Mouse (Mus musculus) adrenal gland, adult 2 months (tissue): ENCODE measurements around the gene Hadha. TPM values are rescaled to one million over a fixed set of nuclear protein-coding genes. Genes with fewer than 3 reads are reported as not detected.

Experiments
- microRNA-seq, 2 experiments: library from miRNA; unstranded; fragments of <30 nt; microRNA quantifications; one replicate each; pipeline ENCODE4 v1.2.0; 2021
- polyA plus RNA-seq: library from polyadenylated mRNA; depleted of rRNA; stranded (reverse); fragments of >200 nt; gene quantifications from 2 replicates; pipeline ENCODE4 v1.2.3, GENCODE M21; 2012; rRNA removed
- total RNA-seq, 2 experiments: library from RNA; stranded (reverse); gene quantifications; 2 replicates each; pipeline ENCODE4 v1.2.3; 2021

The Hadha gene
- total and polyA plus RNA-seq, 3 experiments: 82.6 to 581 (median 558) TPM

Small RNA genes within 50 kb of the gene (microRNA-seq; reads per million reads assigned to microRNA genes)
- gene Mir1960: 3.1 to 3.3 reads per million in 2 experiments

Other genes starting within 250 kb of the Hadha start
- not detected for gene Il6, start 142.0 kb downstream of the Hadha start, total RNA-seq
- gene Il6, start 142.0 kb downstream of the Hadha start, polyA plus RNA-seq: not detected in 2 replicates
- gene Tyms, start 81.5 kb downstream of the Hadha start, total RNA-seq: 10 to 100 TPM; 15.4 to 19.9 TPM
- gene Tyms, start 81.5 kb downstream of the Hadha start, polyA plus RNA-seq: 17.8 and 17.9 TPM in 2 replicates
- gene Garem2, start 50.0 kb downstream of the Hadha start, total RNA-seq: under 1 TPM in 1 of 2 experiments, not detected in 1; 0.10 TPM
- 0.11 TPM in 1 of 2 replicates, not detected in the other for gene Garem2, start 50.0 kb downstream of the Hadha start, polyA plus RNA-seq
- not detected for gene 3110082J24Rik, start 49.1 kb downstream of the Hadha start, total RNA-seq
- not detected in 2 replicates for gene 3110082J24Rik, start 49.1 kb downstream of the Hadha start, polyA plus RNA-seq
- 1,000 to 10,000 TPM in 1 of 2 experiments, 100 to 1,000 TPM in 1; 944 to 1,072 TPM for gene Hadhb, start 86 bp upstream of the Hadha start, total RNA-seq
- gene Hadhb, start 86 bp upstream of the Hadha start, polyA plus RNA-seq: 65.7 and 66.9 TPM in 2 replicates
- gene Adgrf3, start 50.6 kb upstream of the Hadha start, total RNA-seq: not detected
- gene Adgrf3, start 50.6 kb upstream of the Hadha start, polyA plus RNA-seq: not detected in 2 replicates
- 10 to 100 TPM; 21.8 to 25.6 TPM for gene Selenoi, start 77.4 kb upstream of the Hadha start, total RNA-seq
- gene Selenoi, start 77.4 kb upstream of the Hadha start, polyA plus RNA-seq: 27.0 and 53.8 TPM in 2 replicates
- under 1 TPM; 0.49 to 0.59 TPM for gene Drc1, start 126.2 kb upstream of the Hadha start, total RNA-seq
- gene Drc1, start 126.2 kb upstream of the Hadha start, polyA plus RNA-seq: 0.11 TPM in 1 of 2 replicates, not detected in the other